Mouse (Mus musculus): ENCODE data around the gene Pex19.

Pex19 gene

GRCm38 (mm10) chr1:172183056-172183455 lies 56.5 kb downstream of the Pex19 start:
- no peak for DNase-seq (ENCODE audit: low read depth, low spot score)

- DNase-seq (ENCODE audit: low read depth, low spot score) = no peak
Observed at GRCm38 (mm10) chr1:172183915-172184314, 57.4 kb downstream of the Pex19 start.

Data from forelimb bud, embryonic 11.5 days (tissue).